Mouse (Mus musculus) hindbrain, embryonic 16.5 days (tissue): ENCODE data around the gene Myo10. TPM values are rescaled to one million over a fixed set of nuclear protein-coding genes. Genes with fewer than 3 reads are reported as not detected.

Experiments
- ATAC-seq: fragments of 200-750 bp; cut with Nextera tagmentation; 2 replicates; pipeline ENCODE4 v1.8.0; 2017; ENCODE audit warnings: moderate TSS enrichment, moderate library complexity
- H3K27ac ChIP-seq: fragments of 300-500 bp; sonication (generic); 2 replicates; pipeline ENCODE4 v1.5.1; 2014; ENCODE audit warnings: low read depth, mild to moderate bottlenecking, control low read depth, low read length, moderate library complexity
- H3K27me3 ChIP-seq: fragments of 300-500 bp; sonication (generic); replicated peaks from 2 replicates; pipeline ENCODE4 v1.6.1; 2014; ENCODE audit warnings: low read length; ENCODE audit not compliant: control insufficient read depth, insufficient read depth
- H3K36me3 ChIP-seq: fragments of 300-500 bp; sonication (generic); 2 replicates; pipeline ENCODE4 v1.6.1; 2014; ENCODE audit warnings: mild to moderate bottlenecking, low read length, moderate library complexity, mixed read lengths; ENCODE audit not compliant: control insufficient read depth, insufficient read depth
- H3K4me1 ChIP-seq: fragments of 300-500 bp; sonication (generic); 2 replicates; pipeline ENCODE4 v1.6.1; 2014; ENCODE audit warnings: low read depth, low read length; ENCODE audit not compliant: control insufficient read depth, insufficient read depth
- H3K4me2 ChIP-seq: fragments of 300-500 bp; sonication (generic); 2 replicates; pipeline ENCODE4 v1.6.1; 2014; ENCODE audit warnings: mild to moderate bottlenecking, low read length, control low read depth, moderate library complexity
- H3K4me3 ChIP-seq: fragments of 300-500 bp; sonication (generic); 2 replicates; pipeline ENCODE4 v1.5.1; 2014; ENCODE audit warnings: mild to moderate bottlenecking, low read length, control low read depth, moderate library complexity
- H3K9ac ChIP-seq: fragments of 300-500 bp; sonication (generic); 2 replicates; pipeline ENCODE4 v1.6.1; 2014; ENCODE audit warnings: low read depth, mild to moderate bottlenecking, control low read depth, low read length, moderate library complexity
- H3K9me3 ChIP-seq: fragments of 300-500 bp; sonication (generic); 2 replicates; pipeline ENCODE4 v1.6.1; 2014; ENCODE audit warnings: mild to moderate bottlenecking, low read length, moderate library complexity; ENCODE audit not compliant: control insufficient read depth
- WGBS: fragments of 180-500 bp; shearing (Covaris S2); extraction: QIAGEN DNeasy Blood & Tissue Kit; methylation state at CpG from one replicate; pipeline ENCODE4 v1.1.7; 2014; 5-methylcytosine and 5-hydroxymethylcytosine counted together
- polyA plus RNA-seq: library from polyadenylated mRNA; unstranded; fragments of >200 nt; fragmentation: Nextera tagmentation; extraction: Ambion mirVana; gene quantifications from 2 replicates; pipeline ENCODE4 v1.2.1, GENCODE M21; 2015

Gene Myo10
- polyA plus RNA-seq, 1 experiment from 2014 or later = 26.2 TPM

- 84% methylated on average over 5 of the region's 5 CpGs for WGBS
- Histone ChIP-seq H3K4me2 (no peak overlapping the region), H3K27ac (no peak overlapping the region), H3K4me1 (no peaks in the 10 kb centered on the region), H3K9me3 (no peaks in the 10 kb centered on the region), H3K9ac (no peak overlapping the region), H3K27me3 (no peaks in the 10 kb centered on the region), H3K4me3 (no peak overlapping the region), H3K36me3 (no peaks in the 10 kb centered on the region)
- ATAC-seq = no peak
Observed at GRCm38 (mm10) chr15:25653680-25654079, 31.4 kb downstream of the Myo10 start.

- Histone ChIP-seq H3K4me2 (no peak overlapping the region), H3K4me1 (no peaks in the 10 kb centered on the region; the same call in none of the 2 replicates), H3K36me3 (no peaks in the 10 kb centered on the region), H3K27me3 (no peaks in the 10 kb centered on the region), H3K9ac (no peak overlapping the region), H3K9me3 (no peaks in the 10 kb centered on the region), H3K27ac (no peak overlapping the region), H3K4me3 (no peak overlapping the region)
- no peak for ATAC-seq
- WGBS = 48% methylated on average over 8 of the region's 8 CpGs
Observed at GRCm38 (mm10) chr15:25662833-25663519, 40.7 kb downstream of the Myo10 start.

- no peak overlapping the region for H3K9ac ChIP-seq
- H3K9me3 ChIP-seq = no peaks in the 10 kb centered on the region
- H3K27me3 ChIP-seq = no peaks in the 10 kb centered on the region
- WGBS = 54% methylated on average over 16 of the region's 16 CpGs
- H3K27ac ChIP-seq = no peak overlapping the region
- peaks cover 7% of the 10 kb centered on the region for H3K4me1 ChIP-seq
- no peak; the same call in 1 of the 2 replicates for ATAC-seq
- no peaks in the 10 kb centered on the region for H3K36me3 ChIP-seq
- H3K4me3 ChIP-seq = no peak overlapping the region
- no peak overlapping the region for H3K4me2 ChIP-seq
Observed at GRCm38 (mm10) chr15:25669283-25670247, 47.2 kb downstream of the Myo10 start.

GRCm38 (mm10) chr15:25673231-25673980, 51.1 kb downstream of the Myo10 start:
- Histone ChIP-seq H3K9me3 (no peaks in the 10 kb centered on the region), H3K27me3 (no peaks in the 10 kb centered on the region), H3K4me3 (no peak overlapping the region), H3K4me2 (no peak overlapping the region), H3K27ac (0 out of 2 replicates have a peak overlapping the region, but pooled peaks have one; percentile 12), H3K9ac (no peak overlapping the region), H3K4me1 (peaks cover 15% of the 10 kb centered on the region), H3K36me3 (no peaks in the 10 kb centered on the region)
- whole genome bisulfite sequencing = 22% methylated on average over 6 of the region's 6 CpGs
- ATAC-seq = peak; percentile 31

GRCm38 (mm10) chr15:25674099-25674931, 52.0 kb downstream of the Myo10 start:
- H3K4me3 ChIP-seq = no peak overlapping the region
- H3K27ac ChIP-seq = peak overlapping the region; percentile 52; the same call in 1 of the 2 replicates
- H3K9me3 ChIP-seq = no peaks in the 10 kb centered on the region
- no peaks in the 10 kb centered on the region for H3K27me3 ChIP-seq
- ATAC-seq = no peak
- no peaks in the 10 kb centered on the region for H3K36me3 ChIP-seq
- no peak overlapping the region for H3K4me2 ChIP-seq
- 46% methylated on average over 17 of the region's 17 CpGs for WGBS
- peaks cover 18% of the 10 kb centered on the region for H3K4me1 ChIP-seq
- H3K9ac ChIP-seq = no peak overlapping the region

- Histone ChIP-seq H3K9me3 (no peaks in the 10 kb centered on the region), H3K9ac (no peak overlapping the region), H3K4me3 (no peak overlapping the region), H3K27ac (no peak overlapping the region; the same call in 1 of the 2 replicates), H3K4me1 (peaks cover 20% of the 10 kb centered on the region), H3K27me3 (no peaks in the 10 kb centered on the region), H3K4me2 (no peak overlapping the region), H3K36me3 (no peaks in the 10 kb centered on the region)
- 69% methylated on average over 4 of the region's 4 CpGs for WGBS
- ATAC-seq = no peak
Observed at GRCm38 (mm10) chr15:25674932-25675250, 52.6 kb downstream of the Myo10 start.

GRCm38 (mm10) chr15:25675359-25675758, 53.0 kb downstream of the Myo10 start:
- Histone ChIP-seq H3K9me3 (no peaks in the 10 kb centered on the region), H3K27me3 (no peaks in the 10 kb centered on the region), H3K4me2 (no peak overlapping the region), H3K4me1 (peaks cover 25% of the 10 kb centered on the region), H3K9ac (no peak overlapping the region), H3K36me3 (no peaks in the 10 kb centered on the region), H3K27ac (peak overlapping the region; percentile 40; the same call in 1 of the 2 replicates), H3K4me3 (no peak overlapping the region)
- WGBS = 81% methylated on average over 11 of the region's 11 CpGs
- no peak for ATAC-seq

- peak; percentile 55 for ATAC-seq
- Histone ChIP-seq H3K36me3 (no peaks in the 10 kb centered on the region), H3K9me3 (no peaks in the 10 kb centered on the region), H3K27me3 (no peaks in the 10 kb centered on the region), H3K4me2 (no peak overlapping the region), H3K27ac (peak overlapping the region; percentile 40), H3K4me1 (peaks cover 26% of the 10 kb centered on the region), H3K4me3 (no peak overlapping the region), H3K9ac (no peak overlapping the region)
- WGBS = 44% methylated on average over 13 of the region's 13 CpGs
Observed at GRCm38 (mm10) chr15:25676056-25676785, 53.9 kb downstream of the Myo10 start.
